Mouse (Mus musculus) kidney, embryonic 14.5 days (tissue): ENCODE measurements around the gene Apobec2. TPM values are rescaled to one million over a fixed set of nuclear protein-coding genes. Genes with fewer than 3 reads are reported as not detected.

Experiments used
- ATAC-seq: fragments of 200-750 bp; cut with Nextera tagmentation; 2 replicates; pipeline ENCODE4 v1.8.0; 2017; ENCODE audit warnings: moderate number of reproducible peaks, mild to moderate bottlenecking, moderate TSS enrichment, moderate library complexity; ENCODE audit not compliant: low FRiP score, low TSS enrichment
- H3K27ac ChIP-seq: fragments of 300-500 bp; sonication (generic); 2 replicates; pipeline ENCODE4 v1.5.1; 2014; ENCODE audit warnings: low read depth, mild to moderate bottlenecking, low read length, moderate library complexity, mixed read lengths
- H3K27me3 ChIP-seq: fragments of 300-500 bp; sonication (generic); 2 replicates; pipeline ENCODE4 v1.6.1; 2014; ENCODE audit warnings: mild to moderate bottlenecking, low read length; ENCODE audit not compliant: control insufficient read depth, insufficient read depth
- H3K36me3 ChIP-seq: fragments of 300-500 bp; sonication (generic); 2 replicates; pipeline ENCODE4 v1.6.1; 2014; ENCODE audit warnings: low read length, mixed read lengths; ENCODE audit not compliant: control insufficient read depth, insufficient read depth
- H3K4me1 ChIP-seq: fragments of 300-500 bp; sonication (generic); 2 replicates; pipeline ENCODE4 v1.6.1; 2014; ENCODE audit warnings: low read length, mixed read lengths; ENCODE audit not compliant: control insufficient read depth, insufficient read depth
- H3K4me2 ChIP-seq: fragments of 300-500 bp; sonication (generic); replicated peaks from 2 replicates; pipeline ENCODE4 v1.6.1; 2014; ENCODE audit warnings: low read depth, mild to moderate bottlenecking, low read length
- H3K4me3 ChIP-seq: fragments of 300-500 bp; sonication (generic); 2 replicates; pipeline ENCODE4 v1.5.1; 2014; ENCODE audit warnings: mild to moderate bottlenecking, low read length
- H3K9ac ChIP-seq: fragments of 300-500 bp; sonication (generic); 2 replicates; pipeline ENCODE4 v1.6.1; 2014; ENCODE audit warnings: low read depth, mild to moderate bottlenecking, low read length, moderate library complexity
- H3K9me3 ChIP-seq: fragments of 300-500 bp; sonication (generic); 2 replicates; pipeline ENCODE4 v1.6.1; 2016; ENCODE audit warnings: low read length; ENCODE audit not compliant: control insufficient read depth
- WGBS: fragments of 180-500 bp; shearing (Covaris S2); extraction: QIAGEN DNeasy Blood & Tissue Kit; methylation state at CpG from one replicate; pipeline ENCODE4 v1.1.7; 2014; 5-methylcytosine and 5-hydroxymethylcytosine counted together
- polyA plus RNA-seq: library from polyadenylated mRNA; unstranded; fragments of >200 nt; fragmentation: Nextera tagmentation; extraction: Ambion mirVana; gene quantifications from 2 replicates; pipeline ENCODE4 v1.2.1, GENCODE M21; 2014

Apobec2 gene
- polyA plus RNA-seq, 1 experiment from 2014 or later = 0.69 TPM

- Histone ChIP-seq H3K4me1 (peaks cover 8% of the 10 kb centered on the region), H3K27ac (no peak overlapping the region), H3K36me3 (no peaks in the 10 kb centered on the region), H3K4me3 (no peak overlapping the region), H3K9ac (no peak overlapping the region; the same call in 1 of the 2 replicates), H3K9me3 (no peaks in the 10 kb centered on the region), H3K27me3 (no peaks in the 10 kb centered on the region), H3K4me2 (no peak overlapping the region)
- no peak for ATAC-seq
- 68% methylated on average over 8 of the region's 8 CpGs for WGBS
Observed at GRCm38 (mm10) chr17:48447675-48448074, 14.9 kb upstream of the Apobec2 start.

DNA sequence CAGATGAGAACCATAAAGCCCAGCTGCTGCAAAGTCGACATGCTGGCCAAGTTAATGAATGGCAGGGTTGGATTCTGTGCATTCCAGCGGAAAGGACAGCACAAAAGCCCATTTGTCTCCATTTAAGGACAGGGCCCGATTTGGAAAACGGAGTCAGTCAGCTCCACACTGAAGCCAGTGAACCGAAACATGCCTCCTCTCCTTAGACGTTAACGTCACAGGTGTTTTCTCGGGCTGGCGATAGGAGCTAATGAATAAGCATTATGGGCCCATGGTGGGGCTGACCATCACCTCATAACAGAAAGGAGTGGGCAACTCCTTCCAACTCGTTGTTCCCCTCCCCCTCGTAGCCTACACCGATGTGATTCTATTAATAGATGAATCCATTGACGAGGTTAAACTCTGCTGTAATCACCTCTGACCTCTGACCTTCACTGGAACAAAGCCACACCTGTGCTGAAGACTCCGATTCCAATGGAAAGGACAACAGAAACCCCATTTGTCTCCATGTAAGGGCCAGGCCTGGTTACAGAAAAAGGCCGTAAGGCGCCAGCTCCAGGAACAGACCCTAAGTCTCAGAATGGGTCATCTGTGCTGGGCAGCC lies 10.9 kb upstream of the Apobec2 start:
- Histone ChIP-seq H3K4me1 (no peaks in the 10 kb centered on the region), H3K27ac (no peak overlapping the region), H3K27me3 (no peaks in the 10 kb centered on the region), H3K9me3 (no peaks in the 10 kb centered on the region), H3K4me3 (no peak overlapping the region), H3K36me3 (no peaks in the 10 kb centered on the region), H3K9ac (no peak overlapping the region), H3K4me2 (no peak overlapping the region)
- ATAC-seq = no peak
- 63% methylated on average over 16 of the region's 16 CpGs for WGBS

DNA sequence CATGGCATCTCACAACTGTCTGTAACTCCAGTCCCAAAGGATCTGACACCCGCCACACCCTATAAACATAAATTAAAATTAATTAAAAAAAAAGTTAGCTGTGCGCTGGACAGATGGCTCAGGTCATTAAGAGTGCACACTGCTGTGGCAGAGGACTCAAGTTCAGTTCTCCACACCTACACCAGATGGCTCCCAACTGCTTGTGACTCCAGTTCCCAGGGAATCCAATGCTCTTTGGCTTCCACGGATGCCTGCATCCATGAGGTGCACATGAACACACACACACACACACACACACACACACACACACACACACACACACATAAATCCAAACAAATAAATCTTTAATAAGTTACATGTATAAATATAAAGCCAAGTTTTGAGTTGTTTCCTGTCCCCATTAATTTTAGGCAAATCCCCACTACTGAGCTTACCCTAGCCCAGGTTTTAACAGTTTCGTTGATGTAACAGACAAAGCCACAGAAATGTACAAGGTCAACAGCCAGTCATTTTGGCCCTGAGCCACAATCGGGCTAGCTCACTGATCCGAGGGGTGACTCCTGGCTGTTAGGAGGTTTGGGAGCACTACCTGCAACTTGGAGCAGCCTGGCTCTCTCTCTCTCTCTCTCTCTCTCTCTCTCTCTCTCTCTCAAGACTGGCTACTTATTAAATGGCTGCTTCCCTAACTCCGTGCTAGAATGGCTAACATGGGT lies 10.2 kb upstream of the Apobec2 start:
- Histone ChIP-seq H3K9ac (no peak overlapping the region), H3K4me2 (no peak overlapping the region), H3K4me1 (peaks cover 1% of the 10 kb centered on the region; the same call in 1 of the 2 replicates), H3K4me3 (no peak overlapping the region), H3K36me3 (no peaks in the 10 kb centered on the region), H3K27ac (no peak overlapping the region), H3K9me3 (no peaks in the 10 kb centered on the region), H3K27me3 (no peaks in the 10 kb centered on the region)
- WGBS = 49% methylated on average over 7 of the region's 7 CpGs
- peak; percentile 68; the same call in 1 of the 2 replicates for ATAC-seq

GRCm38 (mm10) chr17:48437421-48437911 lies 4.7 kb upstream of the Apobec2 start:
- Histone ChIP-seq H3K4me3 (no peak overlapping the region), H3K27me3 (no peaks in the 10 kb centered on the region), H3K4me2 (no peak overlapping the region), H3K9me3 (no peaks in the 10 kb centered on the region), H3K9ac (0 out of 2 replicates have a peak overlapping the region, but pooled peaks have one; percentile 0), H3K27ac (peak overlapping the region; percentile 91), H3K36me3 (no peaks in the 10 kb centered on the region), H3K4me1 (peaks cover 21% of the 10 kb centered on the region)
- 9% methylated on average over 7 of the region's 7 CpGs for WGBS
- ATAC-seq = peak; percentile 90

- Histone ChIP-seq H3K4me1 (peaks cover 23% of the 10 kb centered on the region), H3K27ac (peak overlapping the region; percentile 91), H3K9ac (no peak overlapping the region), H3K9me3 (no peaks in the 10 kb centered on the region), H3K36me3 (no peaks in the 10 kb centered on the region), H3K4me2 (no peak overlapping the region), H3K27me3 (no peaks in the 10 kb centered on the region), H3K4me3 (no peak overlapping the region)
- ATAC-seq = peak; percentile 63
- WGBS = 34% methylated on average over 1 of the region's 1 CpGs
Observed at GRCm38 (mm10) chr17:48436487-48436886, 3.8 kb upstream of the Apobec2 start.

- Histone ChIP-seq H3K4me3 (no peak overlapping the region), H3K27ac (no peak overlapping the region), H3K4me2 (no peak overlapping the region), H3K27me3 (no peaks in the 10 kb centered on the region), H3K9me3 (no peaks in the 10 kb centered on the region), H3K4me1 (peaks cover 35% of the 10 kb centered on the region), H3K36me3 (no peaks in the 10 kb centered on the region), H3K9ac (no peak overlapping the region)
- WGBS = 90% methylated on average over 5 of the region's 5 CpGs
- ATAC-seq = no peak
Observed at GRCm38 (mm10) chr17:48434479-48434878, 1.7 kb upstream of the Apobec2 start.

DNA sequence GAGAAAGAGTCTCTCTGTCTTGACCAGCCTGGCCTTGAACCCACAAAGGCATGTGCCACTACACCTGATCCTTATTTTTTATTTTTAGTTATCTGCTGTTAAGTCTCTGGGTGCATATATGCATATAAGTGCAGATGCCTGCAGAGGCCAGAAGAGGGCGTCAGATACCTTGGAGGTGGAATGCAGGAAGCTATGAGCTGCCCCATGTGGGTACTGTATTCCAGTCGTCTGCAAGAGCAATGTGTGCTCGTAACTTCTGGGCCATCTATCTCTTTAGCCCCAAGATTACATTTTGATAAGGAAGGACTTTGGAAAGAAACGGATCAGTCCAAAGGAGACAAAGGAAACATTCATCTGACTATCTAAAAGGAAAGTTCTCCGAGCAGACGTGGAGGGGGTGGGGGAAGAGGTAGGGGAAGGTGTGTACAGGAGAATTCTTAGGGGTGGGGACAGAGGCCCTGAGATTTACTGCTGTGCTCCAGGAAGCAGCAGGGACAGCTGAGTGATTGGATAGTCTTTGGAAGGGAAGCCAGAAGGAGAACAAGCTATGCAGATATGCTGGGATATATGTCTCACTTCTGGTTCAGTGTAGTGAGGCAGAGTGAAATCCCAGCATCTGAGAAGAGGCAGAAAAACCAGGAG lies 1.1 kb upstream of the Apobec2 start:
- no peak overlapping the region for H3K9ac ChIP-seq
- no peaks in the 10 kb centered on the region for H3K27me3 ChIP-seq
- H3K4me3 ChIP-seq = no peak overlapping the region
- 66% methylated on average over 6 of the region's 6 CpGs for WGBS
- H3K4me1 ChIP-seq = peaks cover 35% of the 10 kb centered on the region
- no peak for ATAC-seq
- H3K9me3 ChIP-seq = no peaks in the 10 kb centered on the region
- no peak overlapping the region for H3K4me2 ChIP-seq
- H3K27ac ChIP-seq = no peak overlapping the region
- H3K36me3 ChIP-seq = no peaks in the 10 kb centered on the region

GRCm38 (mm10) chr17:48433006-48433655 lies 401 bp upstream of the Apobec2 start:
- ATAC-seq = no peak
- H3K27ac ChIP-seq = no peak overlapping the region
- H3K4me2 ChIP-seq = no peak overlapping the region
- H3K36me3 ChIP-seq = no peaks in the 10 kb centered on the region
- H3K4me1 ChIP-seq = peaks cover 42% of the 10 kb centered on the region
- no peak overlapping the region for H3K9ac ChIP-seq
- 86% methylated on average over 20 of the region's 20 CpGs for WGBS
- no peaks in the 10 kb centered on the region for H3K27me3 ChIP-seq
- H3K9me3 ChIP-seq = no peaks in the 10 kb centered on the region
- H3K4me3 ChIP-seq = no peak overlapping the region
